Mouse (Mus musculus) central nervous system, embryonic 18 days (tissue): ENCODE measurements around the gene Svs6. TPM values are rescaled to one million over a fixed set of nuclear protein-coding genes. Genes with fewer than 3 reads are reported as not detected.

ENCODE experiments used
- polyA plus RNA-seq: library from polyadenylated mRNA; depleted of rRNA; stranded (reverse); fragments of >200 nt; gene quantifications from 2 replicates; pipeline ENCODE4 v1.2.3, GENCODE M21; 2012; rRNA removed

Svs6 gene
- polyA plus RNA-seq = not detected in 2 replicates

DNA sequence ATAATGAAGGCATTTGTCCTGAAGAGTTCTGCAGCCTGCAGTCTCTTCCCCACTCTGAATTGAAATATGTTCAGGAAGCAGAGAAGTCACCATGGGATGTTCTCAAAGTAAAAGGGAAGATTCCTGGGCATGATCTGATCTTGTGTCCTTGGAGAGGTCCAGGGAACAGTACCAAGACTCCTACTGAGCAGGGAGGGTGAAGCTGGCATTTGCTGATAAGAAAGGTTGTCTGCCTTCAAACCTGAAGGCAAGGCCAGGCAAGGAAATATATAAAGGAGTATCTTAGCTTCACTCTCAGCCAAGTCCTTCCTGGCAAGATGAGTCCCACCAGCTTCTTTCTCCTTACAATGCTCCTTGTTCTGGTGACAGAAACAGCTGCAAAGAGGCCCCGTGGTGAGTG, at the start of gene Svs6:
Gene Svs6, plus strand, starts transcription at position 301 of the 400 bp plus-strand sequence.

DNA sequence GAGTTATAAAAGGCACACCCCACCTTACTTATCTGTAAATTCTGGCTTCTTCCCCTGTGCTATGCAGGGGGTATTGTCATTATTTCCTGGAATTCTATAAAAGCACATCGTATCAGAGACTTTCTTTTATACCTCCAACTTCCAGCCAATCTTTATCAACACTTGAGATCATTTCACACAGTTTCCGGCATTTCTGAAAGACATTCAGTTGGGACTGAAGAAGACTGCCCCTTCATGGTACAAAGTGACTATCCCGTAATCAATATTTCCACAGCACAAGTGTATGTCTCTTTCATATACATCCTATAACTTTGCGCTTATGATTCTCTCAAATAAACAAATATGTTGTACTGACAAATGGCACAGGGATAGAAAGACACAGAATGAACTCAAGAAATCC, 38.2 kb upstream of the Svs6 start, which contains the start of gene Svs4:
Gene Svs4, minus strand, starts transcription at position 101 of the 400 bp plus-strand sequence.

DNA sequence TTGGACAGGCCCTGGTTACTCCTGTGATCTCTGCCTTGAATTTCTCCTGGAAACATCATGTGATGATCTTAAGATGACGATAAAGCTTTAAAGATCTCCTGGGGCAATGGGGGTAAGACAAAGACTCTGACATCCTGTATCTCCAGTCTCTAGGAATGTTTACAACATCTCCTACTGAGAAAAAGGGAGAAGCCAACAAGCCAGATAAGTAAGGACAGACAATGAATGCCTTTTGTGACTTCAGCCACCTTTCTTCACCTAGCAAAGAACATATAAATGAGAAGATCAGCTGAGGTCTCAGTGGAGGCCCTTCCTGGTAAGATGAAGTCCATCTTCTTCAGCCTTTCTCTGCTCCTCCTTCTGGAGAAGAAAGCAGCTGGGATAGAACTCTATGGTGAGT, 27.6 kb upstream of the Svs6 start, which contains the start of gene Svs3a:
Gene Svs3a, plus strand, starts transcription at position 301 of the 400 bp plus-strand sequence.

DNA sequence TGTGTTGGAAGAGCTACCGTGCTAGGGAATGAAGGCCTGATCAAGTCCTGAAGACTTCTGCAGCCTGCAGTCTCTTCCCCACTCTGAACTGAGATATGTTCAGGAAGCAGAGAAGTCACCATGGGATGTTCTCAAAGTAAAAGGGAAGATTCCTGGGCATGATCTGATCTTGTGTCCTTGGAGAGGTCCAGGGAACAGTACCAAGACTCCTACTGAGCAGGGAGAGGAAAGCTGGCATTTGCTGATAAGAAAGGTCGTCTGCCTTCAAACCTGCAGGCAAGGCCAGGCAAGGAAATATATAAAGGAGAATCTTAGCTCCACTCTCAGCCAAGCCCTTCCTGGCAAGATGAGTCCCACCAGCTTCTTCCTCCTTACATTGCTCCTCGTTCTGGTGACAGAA, 15.9 kb downstream of the Svs6 start, which contains the start of gene Svs5:
Gene Svs5, plus strand, starts transcription at position 301 of the 400 bp plus-strand sequence.

Other genes with a start within 250 kb of the Svs6 start
- 20.1 and 20.6 TPM in 2 replicates for gene Stk4, start 246.4 kb upstream of the Svs6 start, polyA plus RNA-seq
- 33.9 and 38.4 TPM in 2 replicates for gene Tomm34, start 245.6 kb upstream of the Svs6 start, polyA plus RNA-seq
- 3.9 and 4.0 TPM in 2 replicates for gene Kcns1, start 145.6 kb upstream of the Svs6 start, polyA plus RNA-seq
- not detected in 2 replicates for gene Wfdc5, start 134.0 kb upstream of the Svs6 start, polyA plus RNA-seq
- not detected in 2 replicates for gene Wfdc12, start 126.1 kb upstream of the Svs6 start, polyA plus RNA-seq
- gene Wfdc15a, start 116.6 kb upstream of the Svs6 start, polyA plus RNA-seq = not detected in 2 replicates
- gene Wfdc15b, start 95.1 kb upstream of the Svs6 start, polyA plus RNA-seq = not detected in 2 replicates
- gene Svs2, start 78.3 kb upstream of the Svs6 start, polyA plus RNA-seq = not detected in 2 replicates
- not detected in 2 replicates for gene Svs3b, start 60.1 kb upstream of the Svs6 start, polyA plus RNA-seq
- gene Svs4, start 38.3 kb upstream of the Svs6 start, polyA plus RNA-seq = not detected in 2 replicates
- not detected in 2 replicates for gene Svs3a, start 27.5 kb upstream of the Svs6 start, polyA plus RNA-seq
- not detected in 2 replicates for gene Svs5, start 16.0 kb downstream of the Svs6 start, polyA plus RNA-seq
- 0.16 and 0.70 TPM in 2 replicates for gene Slpi, start 72.3 kb downstream of the Svs6 start, polyA plus RNA-seq
- 0.23 and 0.35 TPM in 2 replicates for gene Rbpjl, start 86.4 kb downstream of the Svs6 start, polyA plus RNA-seq
- gene Matn4, start 88.4 kb downstream of the Svs6 start, polyA plus RNA-seq = 7.2 and 8.0 TPM in 2 replicates
- gene Sdc4, start 127.1 kb downstream of the Svs6 start, polyA plus RNA-seq = 4.0 and 5.1 TPM in 2 replicates
- gene Sys1, start 140.2 kb downstream of the Svs6 start, polyA plus RNA-seq = 64.2 TPM in 2 replicates
- gene Gm20458, start 144.2 kb downstream of the Svs6 start, polyA plus RNA-seq = 9.1 and 11.2 TPM in 2 replicates
- gene Trp53tg5, start 157.0 kb downstream of the Svs6 start, polyA plus RNA-seq = not detected in 2 replicates
- 21.0 and 24.6 TPM in 2 replicates for gene Dbndd2, start 169.4 kb downstream of the Svs6 start, polyA plus RNA-seq
- gene Pigt, start 180.8 kb downstream of the Svs6 start, polyA plus RNA-seq = 81.4 and 104 TPM in 2 replicates
- 2.1 and 3.3 TPM in 2 replicates for gene Wfdc2, start 245.7 kb downstream of the Svs6 start, polyA plus RNA-seq